Mouse (Mus musculus) kidney, postnatal 10 days (tissue): ENCODE measurements at regions not wholly inside any gene's neighbourhood (a gene's known extent, or its start where the extent isn't known, plus 50 kb on each side); places are given as distances from the start of the nearest gene placed in this dataset.

ENCODE experiments used
- DNase-seq: peaks from one replicate; pipeline ENCODE4 v3.0.0; 2021; ENCODE audit warnings: mixed read lengths

DNA sequence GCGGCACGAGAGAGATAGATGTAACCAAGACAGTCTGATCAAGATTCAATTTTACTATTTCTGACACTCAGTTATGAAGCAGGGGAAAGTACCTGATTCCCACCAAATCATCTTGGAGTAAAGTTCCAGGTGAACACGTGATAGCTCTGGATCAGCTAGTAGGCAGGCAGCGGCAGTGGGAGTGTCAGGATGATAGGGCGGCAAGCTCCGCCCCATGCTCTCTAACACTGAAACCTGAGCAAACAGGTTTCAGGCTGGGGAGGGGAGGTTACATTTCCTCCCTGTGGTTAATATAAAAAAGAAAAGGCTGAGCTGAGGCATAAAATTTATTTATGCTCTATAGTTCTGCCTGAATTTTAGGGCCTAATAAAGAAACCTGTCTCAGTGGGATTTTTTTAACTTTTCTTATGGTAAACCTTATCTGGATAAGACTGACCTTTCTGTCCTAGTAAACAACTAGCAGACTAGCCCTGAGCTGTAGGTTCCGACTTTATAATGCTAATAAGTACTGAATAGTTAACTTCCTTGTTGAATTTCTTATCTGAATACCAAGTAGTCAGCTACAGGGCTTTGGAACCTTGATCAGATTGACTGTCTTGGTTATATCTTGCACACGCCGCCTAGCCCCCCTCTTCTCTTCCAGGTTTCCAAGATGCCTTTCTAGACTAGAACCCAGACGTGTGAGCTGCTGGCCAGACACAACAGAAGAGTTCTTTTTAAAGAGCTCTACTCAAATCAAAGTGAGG, 254.9 kb upstream of the Dab2 start:
- DNase-seq: peak; percentile 16

DNA sequence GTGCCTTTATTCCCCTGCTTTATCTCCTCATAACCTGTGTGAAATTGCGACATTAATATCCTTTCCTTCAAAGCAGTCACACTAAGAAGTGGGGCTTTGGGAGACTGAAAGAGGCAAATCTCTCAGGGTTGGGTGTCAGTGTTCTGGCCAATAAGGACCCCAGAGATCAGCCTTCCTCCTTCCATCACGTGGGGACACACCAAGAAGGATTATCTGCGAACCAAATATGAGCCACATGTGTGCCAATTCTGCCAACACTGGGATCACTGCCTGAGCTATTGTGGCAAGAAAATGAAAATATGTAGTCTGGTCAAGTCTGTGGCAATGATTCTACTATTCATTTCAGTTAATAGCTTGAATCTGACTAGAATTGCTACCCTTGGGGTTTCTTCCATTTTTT, 243.9 kb upstream of the Dab2 start:
- no peak for DNase-seq

DNA sequence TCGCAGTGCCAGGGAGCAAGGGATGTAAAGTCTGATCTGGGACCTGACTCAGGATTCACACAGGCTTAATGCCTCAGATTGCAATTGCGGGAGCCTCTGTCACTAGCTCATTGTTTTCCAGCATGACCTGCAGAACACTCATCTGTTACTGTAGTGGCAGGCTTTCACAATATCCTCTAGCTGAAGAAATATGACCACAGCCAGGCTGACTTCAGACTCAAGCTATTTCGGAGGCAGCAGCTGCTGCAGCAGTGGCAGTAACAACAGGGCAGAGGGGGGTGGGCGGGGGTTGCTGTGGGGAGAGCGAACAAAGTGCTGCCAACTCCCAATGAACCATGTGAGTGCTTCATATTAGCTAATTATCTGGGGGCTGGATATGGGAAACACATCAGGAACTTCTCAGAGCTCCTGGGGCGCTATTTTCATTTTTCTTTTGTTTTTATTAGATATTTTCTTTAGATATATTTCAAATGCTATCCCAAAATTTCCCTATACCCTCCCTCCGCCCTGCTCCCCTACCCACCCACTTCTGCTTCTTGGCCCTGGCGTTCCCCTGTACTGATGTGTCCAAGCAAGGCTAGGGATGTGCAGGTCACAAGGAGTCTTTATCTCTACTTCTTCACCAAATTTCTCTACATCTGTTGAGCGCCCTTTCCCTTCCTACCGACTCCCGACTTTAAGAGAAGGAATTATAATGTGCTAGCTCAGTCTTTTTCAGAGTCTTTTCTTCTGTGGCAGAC, 242.5 kb upstream of the Dab2 start:
- DNase-seq: no peak

DNA sequence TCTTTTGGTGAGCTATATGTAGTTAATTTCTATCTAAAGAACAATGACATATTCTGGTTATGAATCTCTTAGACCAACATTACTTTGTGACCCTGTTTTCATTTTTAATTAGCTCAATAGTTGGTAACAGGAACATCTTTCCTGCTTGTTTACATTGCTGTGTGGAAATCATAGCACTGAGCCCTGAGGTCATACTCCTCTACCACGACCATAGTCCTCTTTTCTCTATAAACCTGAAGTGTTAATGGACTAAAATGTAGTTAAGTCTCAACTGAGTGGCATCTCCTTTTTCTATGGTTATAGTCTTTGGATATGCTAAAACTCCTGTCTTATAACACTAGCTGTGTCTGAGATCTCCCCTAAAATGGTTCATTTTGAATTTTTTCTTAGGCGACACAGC, 240.2 kb upstream of the Dab2 start:
- no peak for DNase-seq

DNA sequence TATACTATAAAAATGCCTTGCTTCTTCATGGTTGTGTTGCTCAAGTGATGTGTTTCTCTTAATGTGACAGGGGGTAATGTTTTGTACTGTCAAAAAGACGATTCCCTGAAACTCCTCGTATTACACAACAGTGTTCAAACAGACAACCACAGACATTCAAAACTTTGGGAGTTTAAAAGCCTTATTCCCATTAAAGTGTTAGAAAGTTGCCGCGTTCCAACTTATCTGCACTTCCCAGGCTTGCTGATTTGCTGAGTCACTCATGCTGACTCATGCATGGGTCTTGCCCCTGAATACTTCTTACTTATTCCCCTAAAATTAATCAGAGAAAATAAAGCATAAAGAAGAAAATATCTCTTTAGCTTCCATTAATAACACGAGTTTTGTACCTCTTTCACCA, 239.8 kb upstream of the Dab2 start:
- no peak for DNase-seq

DNA sequence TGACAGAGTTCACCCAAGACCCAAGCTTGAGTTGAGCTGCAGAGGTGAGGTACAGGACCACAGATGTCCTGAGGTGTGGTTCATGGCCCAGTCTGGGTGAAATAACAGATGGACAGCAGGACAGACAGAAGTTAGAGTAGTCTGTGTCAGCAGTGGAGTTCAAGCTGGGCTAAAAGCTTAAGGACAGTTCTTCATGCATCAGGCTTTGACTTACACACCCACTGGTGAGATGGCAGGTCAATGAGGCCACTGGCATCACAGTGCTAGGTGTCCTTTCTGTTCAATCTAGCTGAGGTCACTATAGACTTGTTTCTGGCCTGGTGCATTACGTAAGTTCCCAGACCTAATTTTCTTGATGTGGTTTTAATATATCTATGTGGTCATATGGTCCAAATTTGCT, 238.9 kb upstream of the Dab2 start:
- no peak for DNase-seq

DNA sequence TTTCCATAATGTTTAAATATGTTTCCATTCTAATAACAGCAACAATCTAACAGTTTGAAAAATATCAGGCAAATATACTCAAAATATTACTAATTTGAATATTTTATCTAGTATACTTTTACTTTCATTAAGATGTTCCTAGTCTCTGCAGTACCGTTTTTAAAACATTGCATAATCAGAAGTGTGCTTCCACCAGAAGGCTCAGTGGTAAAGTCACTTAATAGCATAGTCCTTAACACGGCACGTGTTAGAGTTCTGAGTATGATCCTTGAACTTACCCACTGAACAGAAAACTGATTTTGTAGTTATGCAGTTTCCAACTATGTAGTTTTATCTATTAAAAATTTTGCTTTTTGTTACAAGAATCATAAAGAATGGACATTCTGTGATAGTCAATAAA, 234.5 kb upstream of the Dab2 start:
- DNase-seq: no peak

DNA sequence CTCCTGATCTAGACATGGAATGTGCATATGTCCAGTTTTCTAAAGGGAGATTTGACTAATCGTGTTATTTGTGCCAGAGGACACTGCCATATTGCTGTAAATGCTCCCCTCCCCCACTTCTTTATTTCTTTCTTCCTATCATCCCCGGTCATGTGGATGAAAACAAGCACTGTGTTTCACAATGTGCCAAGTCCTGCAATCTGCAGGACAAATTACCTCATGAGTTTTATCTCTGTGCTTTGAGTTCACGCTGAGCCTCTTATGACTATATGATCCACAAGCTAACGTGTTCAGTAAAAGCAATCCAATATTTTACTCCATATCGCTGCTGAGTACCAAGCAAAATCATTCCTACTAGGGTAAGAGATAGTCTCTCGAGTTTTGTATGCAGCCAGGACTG, 232.2 kb upstream of the Dab2 start:
- no peak for DNase-seq

DNA sequence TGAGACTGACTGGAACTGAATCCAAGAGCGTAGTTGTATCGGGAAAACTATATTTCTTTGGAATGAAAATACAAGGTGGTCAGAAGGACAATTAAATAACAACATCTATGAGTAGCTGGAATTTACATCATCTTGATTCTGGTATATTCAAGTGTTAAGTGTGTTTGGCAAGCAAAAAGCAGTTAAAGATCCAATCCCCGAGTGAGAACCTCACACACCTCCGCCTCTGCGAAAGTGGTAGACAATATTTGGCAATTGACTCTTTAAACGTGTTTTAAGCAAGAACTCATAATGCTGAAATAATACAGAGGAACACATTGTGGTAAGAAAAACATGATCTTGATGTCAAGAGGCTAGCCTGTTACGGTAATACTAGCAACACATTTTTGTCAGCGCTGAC, 231.2 kb upstream of the Dab2 start:
- DNase-seq: no peak

DNA sequence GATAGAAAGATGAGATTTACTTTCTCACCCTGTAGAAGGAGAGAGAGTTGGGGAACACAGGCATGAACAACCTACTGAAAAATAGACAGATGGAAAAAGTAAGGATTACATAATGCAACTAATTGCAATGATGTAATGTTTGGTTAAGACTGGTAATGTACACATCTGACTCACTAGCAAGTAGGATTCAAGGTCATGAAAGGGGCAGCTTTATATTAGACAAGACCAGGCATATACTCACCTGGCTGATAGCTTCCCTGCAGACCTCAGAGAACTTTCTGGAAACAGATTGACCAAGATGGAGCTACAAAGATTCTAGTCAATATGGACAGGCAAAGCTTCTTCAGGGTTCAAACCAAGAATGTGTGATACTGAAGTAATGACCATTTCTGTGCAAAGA, 227.7 kb upstream of the Dab2 start:
- DNase-seq: no peak

DNA sequence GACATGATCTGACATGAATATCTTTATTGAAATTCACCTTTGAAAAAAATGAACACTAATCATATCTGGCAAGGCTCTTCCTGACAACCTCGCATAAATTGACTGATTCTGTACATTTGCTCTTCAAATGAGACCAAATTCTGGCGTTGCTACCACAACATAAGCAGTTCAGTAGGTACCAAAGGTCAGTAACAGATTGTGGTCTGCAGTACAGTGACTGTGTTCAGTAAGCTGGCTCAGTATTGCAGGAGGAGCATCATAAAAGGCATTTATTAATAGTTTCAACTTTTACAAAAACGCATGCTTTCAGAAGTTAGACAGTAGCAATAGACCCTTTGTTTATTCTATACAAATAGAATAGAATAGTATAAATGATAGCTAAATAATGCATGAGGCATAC, 226.7 kb upstream of the Dab2 start:
- DNase-seq: no peak

DNA sequence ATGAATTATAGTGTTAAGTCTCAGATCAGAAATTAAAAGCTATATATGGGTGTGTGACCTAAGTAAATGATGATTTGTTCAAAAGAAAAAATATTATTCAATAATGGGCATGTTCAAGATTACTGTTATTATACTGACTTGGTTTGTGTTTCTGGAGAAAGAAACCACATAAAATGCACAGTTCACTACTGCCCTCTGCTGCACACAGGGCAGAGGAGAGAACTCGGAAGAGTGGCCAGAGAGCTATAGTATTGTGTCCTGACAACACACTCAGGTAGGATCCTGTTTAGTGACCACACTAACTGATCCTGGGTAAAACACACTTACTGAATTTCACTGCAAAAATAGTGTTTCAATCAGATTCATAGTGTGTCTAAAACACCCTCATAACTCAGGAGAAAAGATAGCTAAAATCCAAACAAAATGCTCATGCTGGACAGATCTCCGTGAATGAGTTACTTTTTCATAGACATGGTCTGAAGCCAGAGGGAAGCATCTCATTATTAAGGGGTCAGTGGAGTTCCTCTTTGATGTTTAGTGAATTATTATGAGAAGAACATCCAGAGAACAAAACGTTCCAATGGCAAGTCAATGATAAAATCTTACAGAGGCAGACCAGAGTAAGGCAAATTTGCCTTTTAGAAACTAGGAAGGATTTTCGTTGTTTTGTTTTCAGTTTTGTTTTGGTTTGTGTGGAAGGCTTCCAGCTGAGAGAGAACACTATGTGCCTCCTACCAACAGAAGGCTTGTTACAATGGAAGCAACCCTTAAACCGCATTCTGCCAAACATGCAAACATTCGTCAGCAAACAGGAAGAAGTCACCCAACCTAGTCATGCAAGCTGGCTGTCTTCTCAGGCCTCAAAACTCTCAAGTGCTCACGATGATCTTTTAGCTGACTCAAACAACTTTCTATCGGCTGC, 218.6 kb upstream of the Dab2 start:
- peak; percentile 77 for DNase-seq

DNA sequence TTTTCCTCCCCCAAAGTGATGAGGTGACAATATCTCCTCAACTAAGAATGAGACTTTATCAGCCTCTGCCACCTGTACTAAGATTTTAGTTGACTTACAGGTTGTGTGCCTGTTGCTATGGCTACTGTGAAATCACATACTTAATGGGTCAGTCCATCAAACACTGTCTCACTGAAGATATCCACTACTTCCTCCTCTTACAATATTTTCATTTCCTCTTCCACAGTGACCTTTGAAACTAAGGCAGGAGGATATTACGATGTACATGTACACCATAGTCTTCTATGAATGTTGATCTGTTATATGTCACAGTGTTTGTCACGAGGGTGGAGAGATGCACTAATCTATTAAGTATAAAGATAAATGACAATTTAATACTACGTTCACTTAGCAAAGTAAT, 212.4 kb upstream of the Dab2 start:
- no peak for DNase-seq

DNA sequence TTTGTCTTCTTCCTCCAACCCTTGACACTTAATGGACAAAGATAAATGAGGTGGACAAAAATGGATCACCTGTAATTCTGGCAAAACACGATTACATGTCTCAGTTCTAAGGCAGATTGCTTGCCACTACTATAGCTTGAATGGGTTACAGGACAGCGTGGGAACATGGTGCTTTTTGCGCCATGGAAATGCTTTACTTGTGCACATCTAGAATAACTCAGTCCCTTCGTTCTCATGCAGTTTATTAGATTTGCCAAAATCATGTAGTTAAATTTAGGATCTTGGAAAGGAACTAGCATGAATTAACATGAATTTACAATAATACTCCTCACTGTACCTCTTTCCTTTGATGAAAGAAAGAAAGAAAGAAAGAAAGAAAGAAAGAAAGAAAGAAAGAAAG, 211.1 kb upstream of the Dab2 start:
- DNase-seq: no peak

DNA sequence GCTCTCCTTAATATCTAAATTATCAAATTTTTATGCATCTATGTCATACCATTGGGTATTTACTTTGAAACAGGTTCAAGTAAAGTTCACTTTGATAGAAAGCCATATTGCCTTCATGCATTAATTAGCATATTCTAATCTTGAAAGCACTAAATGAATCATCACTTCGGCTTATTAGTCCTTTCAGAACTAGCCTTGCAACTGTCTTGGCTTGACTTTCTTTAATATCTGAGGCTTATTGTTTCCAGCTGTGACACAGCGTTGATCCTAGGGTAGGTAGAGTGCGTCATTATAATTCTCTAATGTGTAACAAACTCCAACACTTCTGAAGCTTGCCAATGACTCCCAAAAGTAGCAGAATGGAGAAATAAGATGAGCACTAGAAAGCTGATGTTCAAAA, 169.9 kb upstream of the Dab2 start:
- no peak for DNase-seq

DNA sequence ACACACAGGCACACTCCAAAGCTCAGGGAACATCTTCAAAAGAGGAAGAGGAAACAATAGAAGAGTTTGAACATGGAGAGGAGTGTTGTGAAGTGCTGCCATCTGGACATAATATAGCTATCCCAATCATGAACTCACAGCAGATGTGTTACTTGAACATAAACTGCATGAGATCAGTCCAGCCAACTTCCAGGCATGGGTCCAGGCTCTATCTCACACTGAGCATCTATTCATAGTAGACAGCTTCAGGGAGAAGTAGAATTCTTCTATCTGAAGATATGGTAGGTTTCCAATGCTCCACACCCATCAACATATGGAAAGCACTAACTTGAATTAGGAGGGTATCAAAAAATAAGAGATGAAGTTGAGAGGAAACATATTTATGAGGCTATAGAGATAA, 167.4 kb upstream of the Dab2 start:
- DNase-seq: no peak

DNA sequence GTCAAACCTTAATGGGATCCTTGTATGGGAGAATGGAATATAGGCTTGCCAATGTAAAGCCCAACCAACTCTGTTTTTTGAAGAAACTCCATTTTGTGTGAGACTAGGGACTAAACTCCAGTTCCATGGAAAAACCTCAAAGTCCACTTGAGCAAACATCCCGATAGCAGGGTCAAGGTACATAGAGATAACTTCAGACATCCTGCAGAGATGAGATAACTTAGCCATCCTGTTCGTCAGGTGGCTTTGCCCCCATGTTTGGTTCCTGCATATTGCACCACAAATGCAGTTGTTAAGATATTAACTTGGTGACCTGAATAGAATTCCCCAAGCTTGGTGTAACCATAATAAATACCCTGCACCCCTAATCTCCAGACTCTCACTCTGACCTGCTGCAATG, 154.5 kb upstream of the Dab2 start:
- DNase-seq: no peak

DNA sequence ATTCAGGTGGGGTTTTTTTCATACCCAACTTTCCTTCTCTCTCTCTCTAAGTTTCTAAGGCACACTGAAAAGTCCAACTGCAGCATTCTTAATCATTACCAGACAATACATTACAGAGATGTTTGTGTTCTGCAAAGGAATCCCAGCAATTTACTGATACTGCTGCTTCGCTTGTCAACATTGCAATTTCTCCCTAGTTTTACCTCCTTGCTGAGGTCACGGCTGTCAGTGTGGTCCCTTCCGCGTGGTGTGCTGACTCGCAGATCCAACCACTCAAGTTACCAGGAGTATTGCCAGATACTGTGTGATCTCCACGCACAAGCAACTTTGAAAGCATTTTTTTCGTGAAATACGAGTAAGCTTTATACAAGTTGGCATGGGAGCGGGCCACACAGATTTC, 144.9 kb upstream of the Dab2 start:
- peak; percentile 51 for DNase-seq

DNA sequence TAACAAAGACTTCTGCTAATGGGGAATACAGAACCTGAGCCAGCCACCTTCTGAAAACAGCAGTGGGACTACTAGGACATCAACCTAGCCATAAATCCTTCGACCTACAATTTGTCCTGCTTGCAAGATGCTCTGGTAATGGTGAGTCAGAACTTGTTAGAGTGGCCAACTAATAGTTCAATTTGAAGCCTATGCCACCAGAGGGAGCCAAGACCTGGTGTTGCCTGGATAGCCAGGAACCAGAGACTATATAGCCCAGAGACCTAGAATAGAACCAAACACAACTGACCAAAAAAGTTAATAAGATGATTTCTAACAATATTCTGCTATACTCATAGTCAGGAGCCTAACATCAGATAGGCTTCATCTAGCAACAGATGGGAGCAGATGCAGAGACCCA, 119.3 kb upstream of the Dab2 start:
- peak; percentile 14 for DNase-seq

DNA sequence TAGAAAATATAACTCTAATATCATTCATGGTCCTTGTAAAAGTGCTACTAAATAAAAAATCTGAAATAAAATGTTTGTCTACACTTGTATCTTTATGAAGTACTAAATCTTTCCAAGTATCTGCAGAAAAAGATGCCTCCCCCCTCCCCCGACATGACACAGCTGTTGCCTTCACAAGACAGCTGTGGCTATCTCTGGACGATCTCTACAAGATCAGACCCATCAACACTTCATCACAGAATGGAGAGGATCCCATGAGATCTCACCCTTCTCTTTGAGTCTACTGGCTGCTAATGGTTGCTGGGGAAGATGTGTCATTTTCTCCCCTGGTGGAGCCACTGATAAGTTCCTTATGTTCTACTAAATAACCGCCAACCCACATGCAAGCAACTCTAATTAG, 116.0 kb upstream of the Dab2 start:
- DNase-seq: peak; percentile 86

DNA sequence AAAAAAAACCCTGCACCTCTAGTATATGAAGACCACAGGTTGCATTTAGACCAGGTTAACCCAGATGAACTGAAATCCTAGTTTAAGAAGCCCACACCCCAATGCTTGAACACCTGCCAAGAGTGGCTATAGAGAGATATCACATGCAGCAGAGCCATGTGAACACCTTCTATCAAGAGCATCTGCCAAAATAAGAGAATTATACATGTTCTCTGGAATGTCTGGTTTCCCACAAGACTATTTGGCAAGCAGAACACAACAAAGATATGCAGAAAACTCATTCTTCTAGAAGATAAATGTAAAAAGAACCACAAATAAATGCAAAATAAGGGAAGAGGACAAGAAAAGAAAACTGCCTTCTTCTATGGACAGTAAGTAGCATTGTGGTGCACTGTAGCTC, 107.7 kb upstream of the Dab2 start:
- DNase-seq: no peak

DNA sequence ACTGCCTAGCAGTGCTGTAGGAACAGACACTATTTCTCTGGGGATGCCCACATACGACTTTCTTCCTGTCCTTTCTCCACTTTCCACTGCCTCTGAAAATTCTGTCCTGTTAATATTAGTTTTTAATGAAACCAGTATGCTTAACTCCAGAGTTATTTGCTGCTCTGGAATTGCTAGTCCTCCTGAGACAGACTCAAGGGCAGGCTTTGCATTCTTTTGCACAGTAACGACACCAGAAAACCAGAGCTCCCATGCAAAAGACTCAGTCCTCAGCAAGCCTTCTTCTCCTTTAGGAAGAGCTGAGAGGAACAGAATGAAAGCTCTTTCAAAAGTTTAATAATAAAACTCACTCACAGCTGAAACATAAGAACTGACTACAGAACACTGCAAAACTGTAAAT, 92.3 kb upstream of the Dab2 start:
- no peak for DNase-seq

DNA sequence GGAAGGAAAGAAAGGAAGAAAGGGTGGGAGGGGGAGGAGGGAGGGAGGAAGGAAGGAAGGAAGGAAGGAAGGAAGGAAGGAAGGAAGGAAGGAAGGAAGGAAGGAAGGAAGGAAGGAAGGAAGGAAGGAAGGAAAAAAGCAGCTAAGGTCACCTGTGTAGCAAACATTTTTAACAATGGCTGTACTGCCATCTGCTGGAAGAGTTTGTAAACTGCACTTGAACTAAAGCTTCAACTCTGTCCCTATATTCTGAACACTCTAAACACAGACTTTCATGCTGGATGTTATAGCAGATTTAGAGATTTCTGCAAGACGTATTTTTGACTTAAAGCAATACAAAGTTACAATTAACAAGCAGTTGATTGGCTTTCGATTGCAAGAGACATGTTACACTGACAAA, 90.3 kb upstream of the Dab2 start:
- DNase-seq: peak; percentile 59

DNA sequence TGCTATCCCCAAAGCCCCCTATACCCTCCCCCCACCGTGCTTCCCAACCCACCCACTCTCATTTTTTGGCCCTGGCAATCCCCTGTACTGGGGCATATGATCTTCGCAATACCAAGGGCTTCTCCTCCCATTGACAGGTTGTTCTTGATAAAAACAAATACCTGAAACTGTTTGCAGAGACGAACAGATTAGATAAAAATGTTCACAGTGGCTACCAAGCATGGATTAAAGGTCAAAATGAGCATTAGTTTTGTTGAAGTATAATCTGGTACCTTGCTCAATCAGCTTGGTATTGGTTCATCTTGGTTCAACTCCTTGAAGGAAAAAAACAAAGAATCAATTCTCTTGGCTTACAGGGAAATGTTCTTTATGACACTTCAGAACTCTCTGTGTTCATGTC, 81.5 kb upstream of the Dab2 start:
- no peak for DNase-seq
